Mouse (Mus musculus): ENCODE measurements at regions not wholly inside any gene's neighbourhood (a gene's known extent, or its start where the extent isn't known, plus 50 kb on each side); places are given as distances from the start of the nearest gene placed in this dataset.

GRCm38 (mm10) chr5:75472484-75472883 is 102.2 kb upstream of the Kit start:
- no peak for TF ChIP-seq CTCF (conservative IDR thresholded peaks at IDR 0.05; ENCODE audit: low read length)
- TF ChIP-seq NANOG (IDR thresholded peaks at IDR 0.05; ENCODE audit: borderline replicate concordance, low read length) = no peak
- no peak for TF ChIP-seq POU5F1 (IDR thresholded peaks at IDR 0.05; ENCODE audit: borderline replicate concordance, low read length)

Measured in E14TG2a.4 (cell line).